Mouse (Mus musculus): ENCODE results near the gene Ppargc1a. TPM values are rescaled to one million over a fixed set of nuclear protein-coding genes. Genes with fewer than 3 reads are reported as not detected.

Ppargc1a gene
- polyA plus RNA-seq, 1 experiment from 2014 or later: 5.4 TPM

- Histone ChIP-seq H3K9ac (ENCODE audit: low read length) (no peak overlapping the region), H3K9me3 (replicated peaks; ENCODE audit: control insufficient read depth, low read length) (no peaks in the 10 kb centered on the region), H3K4me2 (ENCODE audit: low read length) (no peak overlapping the region), H3K4me1 (ENCODE audit: control insufficient read depth, insufficient read depth, low read length) (0 out of 2 replicates have a peak, but pooled peaks cover 2% of the 10 kb centered on the region), H3K27me3 (replicated peaks; ENCODE audit: control insufficient read depth, insufficient read depth, low read length) (no peaks in the 10 kb centered on the region), H3K27ac (ENCODE audit: low read depth, low read length) (no peak overlapping the region), H3K4me3 (ENCODE audit: low read depth, low read length) (no peak overlapping the region), H3K36me3 (ENCODE audit: control insufficient read depth, insufficient read depth, low read length) (no peaks in the 10 kb centered on the region)
- ATAC-seq (no peak), DNase-seq (ENCODE audit: low spot score) (no peak)
- WGBS: 76% methylated on average over 3 of the region's 3 CpGs
These were observed 20.7 kb downstream of the Ppargc1a start for GRCm38 (mm10) chr5:51546817-51547216.

DNA sequence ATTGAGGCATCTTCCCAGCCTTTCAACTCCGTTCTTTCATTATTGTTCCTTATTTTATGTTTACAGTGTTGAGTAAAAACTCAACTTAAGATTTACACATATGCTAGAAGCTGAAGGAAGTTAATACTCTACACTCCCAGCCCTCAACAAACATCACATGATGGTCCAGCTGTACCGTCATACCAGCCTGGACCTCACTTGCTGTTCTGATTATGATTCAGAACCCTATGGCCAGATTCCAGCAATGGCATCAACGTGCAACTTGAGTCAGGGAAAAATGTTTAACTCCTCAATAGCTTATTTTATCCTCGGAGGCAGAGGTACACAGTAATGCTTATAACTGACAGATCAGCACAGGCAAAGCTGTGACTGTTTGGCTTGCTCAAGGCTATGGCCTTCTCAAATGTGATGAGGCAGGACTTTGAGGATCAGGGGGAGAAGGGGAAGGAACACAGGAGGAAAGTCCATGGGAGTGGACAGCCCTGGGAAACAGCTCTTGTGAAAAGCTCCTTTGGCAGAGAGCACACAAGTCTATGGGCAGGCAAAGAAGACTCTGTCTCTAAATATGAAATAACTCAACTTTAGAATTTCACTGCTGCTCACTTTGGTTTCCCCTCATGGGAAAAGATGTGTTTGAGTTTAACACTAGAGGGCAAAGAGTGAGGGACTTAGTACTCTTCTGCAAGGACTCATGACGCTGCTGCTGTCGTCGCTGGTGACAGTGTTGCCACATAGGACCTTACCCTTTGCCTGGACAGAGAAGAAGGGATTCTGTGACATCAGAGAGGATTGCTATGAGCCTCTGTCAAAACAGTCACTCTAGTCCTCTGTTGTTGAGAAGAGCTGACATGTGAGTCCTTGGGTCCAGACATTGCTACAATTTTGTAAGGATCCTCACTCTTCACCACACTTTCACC is 22.1 kb downstream of the Ppargc1a start:
- Histone ChIP-seq H3K9ac (ENCODE audit: low read length) (no peak overlapping the region), H3K9me3 (replicated peaks; ENCODE audit: control insufficient read depth, low read length) (no peaks in the 10 kb centered on the region), H3K4me1 (ENCODE audit: control insufficient read depth, insufficient read depth, low read length) (0 out of 2 replicates have a peak, but pooled peaks cover 2% of the 10 kb centered on the region), H3K4me3 (ENCODE audit: low read depth, low read length) (no peak overlapping the region), H3K27me3 (replicated peaks; ENCODE audit: control insufficient read depth, insufficient read depth, low read length) (no peaks in the 10 kb centered on the region), H3K27ac (ENCODE audit: low read depth, low read length) (no peak overlapping the region), H3K4me2 (ENCODE audit: low read length) (no peak overlapping the region), H3K36me3 (ENCODE audit: control insufficient read depth, insufficient read depth, low read length) (no peaks in the 10 kb centered on the region)
- WGBS: 90% methylated on average over 7 of the region's 7 CpGs
- DNase-seq (ENCODE audit: low spot score): no peak
- no peak for ATAC-seq

GRCm38 (mm10) chr5:51544141-51544735 is 23.3 kb downstream of the Ppargc1a start:
- DNase-seq (ENCODE audit: low spot score): no peak
- no peaks in the 10 kb centered on the region for H3K36me3 ChIP-seq (ENCODE audit: control insufficient read depth, insufficient read depth, low read length)
- no peaks in the 10 kb centered on the region for H3K27me3 ChIP-seq (replicated peaks; ENCODE audit: control insufficient read depth, insufficient read depth, low read length)
- H3K9me3 ChIP-seq (replicated peaks; ENCODE audit: control insufficient read depth, low read length): no peaks in the 10 kb centered on the region
- 29% methylated on average over 8 of the region's 8 CpGs for WGBS
- H3K9ac ChIP-seq (ENCODE audit: low read length): no peak overlapping the region
- H3K4me1 ChIP-seq (ENCODE audit: control insufficient read depth, insufficient read depth, low read length): 0 out of 2 replicates have a peak, but pooled peaks cover 2% of the 10 kb centered on the region
- no peak overlapping the region for H3K4me3 ChIP-seq (ENCODE audit: low read depth, low read length)
- H3K4me2 ChIP-seq (ENCODE audit: low read length): no peak overlapping the region
- no peak for ATAC-seq
- H3K27ac ChIP-seq (ENCODE audit: low read depth, low read length): no peak overlapping the region

DNA sequence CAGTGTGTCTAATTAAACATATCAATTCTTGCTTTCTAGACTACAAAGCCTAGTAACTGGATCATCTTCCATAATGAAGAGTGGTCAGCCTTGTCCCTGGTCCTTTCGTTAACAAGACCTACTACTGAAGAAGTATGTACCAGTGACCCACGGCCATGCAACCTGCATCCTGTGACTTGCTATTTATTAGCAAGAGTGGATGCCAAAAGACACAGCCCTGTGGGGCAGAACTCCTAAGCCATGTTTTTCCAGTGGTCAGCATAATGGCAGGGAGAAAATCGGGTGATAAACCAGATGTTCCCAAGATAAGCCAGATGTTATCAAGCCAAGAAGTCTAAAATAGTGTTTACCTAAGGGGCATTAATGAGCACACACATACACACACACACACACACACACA is 26.0 kb downstream of the Ppargc1a start:
- Histone ChIP-seq H3K4me2 (ENCODE audit: low read length) (no peak overlapping the region), H3K36me3 (ENCODE audit: control insufficient read depth, insufficient read depth, low read length) (no peaks in the 10 kb centered on the region), H3K4me1 (ENCODE audit: control insufficient read depth, insufficient read depth, low read length) (peaks cover 2% of the 10 kb centered on the region; the same call in 1 of the 2 replicates), H3K4me3 (ENCODE audit: low read depth, low read length) (no peak overlapping the region), H3K27ac (ENCODE audit: low read depth, low read length) (no peak overlapping the region), H3K9ac (ENCODE audit: low read length) (no peak overlapping the region), H3K9me3 (replicated peaks; ENCODE audit: control insufficient read depth, low read length) (no peaks in the 10 kb centered on the region), H3K27me3 (replicated peaks; ENCODE audit: control insufficient read depth, insufficient read depth, low read length) (no peaks in the 10 kb centered on the region)
- ATAC-seq (no peak), DNase-seq (ENCODE audit: low spot score) (no peak)
- WGBS: 91% methylated on average over 3 of the region's 3 CpGs

DNA sequence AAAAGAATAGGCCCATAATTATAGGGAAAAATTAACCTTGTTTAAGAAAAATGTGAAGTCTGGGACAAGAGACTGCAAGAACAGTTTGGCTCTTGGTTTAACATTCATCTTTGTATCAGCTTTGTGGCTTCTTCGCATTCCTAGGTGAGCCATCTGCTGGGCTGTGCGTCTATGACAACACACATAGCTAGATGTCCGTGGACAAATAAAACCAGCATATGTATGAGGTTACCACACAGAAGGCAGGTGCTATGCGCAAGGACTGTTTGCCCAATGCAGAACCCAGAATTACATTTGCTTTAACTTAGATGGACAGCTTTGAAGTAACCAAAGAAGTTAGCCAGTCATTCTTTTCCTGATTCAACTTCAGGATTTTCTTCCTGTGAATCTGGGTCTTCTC is 26.7 kb downstream of the Ppargc1a start:
- Histone ChIP-seq H3K9ac (ENCODE audit: low read length) (no peak overlapping the region), H3K4me1 (ENCODE audit: control insufficient read depth, insufficient read depth, low read length) (peaks cover 2% of the 10 kb centered on the region; the same call in 1 of the 2 replicates), H3K36me3 (ENCODE audit: control insufficient read depth, insufficient read depth, low read length) (no peaks in the 10 kb centered on the region), H3K9me3 (replicated peaks; ENCODE audit: control insufficient read depth, low read length) (no peaks in the 10 kb centered on the region), H3K27me3 (replicated peaks; ENCODE audit: control insufficient read depth, insufficient read depth, low read length) (no peaks in the 10 kb centered on the region), H3K27ac (ENCODE audit: low read depth, low read length) (no peak overlapping the region), H3K4me3 (ENCODE audit: low read depth, low read length) (no peak overlapping the region), H3K4me2 (ENCODE audit: low read length) (no peak overlapping the region)
- DNase-seq (ENCODE audit: low spot score) (no peak), ATAC-seq (no peak)
- WGBS: 84% methylated on average over 4 of the region's 4 CpGs

DNA sequence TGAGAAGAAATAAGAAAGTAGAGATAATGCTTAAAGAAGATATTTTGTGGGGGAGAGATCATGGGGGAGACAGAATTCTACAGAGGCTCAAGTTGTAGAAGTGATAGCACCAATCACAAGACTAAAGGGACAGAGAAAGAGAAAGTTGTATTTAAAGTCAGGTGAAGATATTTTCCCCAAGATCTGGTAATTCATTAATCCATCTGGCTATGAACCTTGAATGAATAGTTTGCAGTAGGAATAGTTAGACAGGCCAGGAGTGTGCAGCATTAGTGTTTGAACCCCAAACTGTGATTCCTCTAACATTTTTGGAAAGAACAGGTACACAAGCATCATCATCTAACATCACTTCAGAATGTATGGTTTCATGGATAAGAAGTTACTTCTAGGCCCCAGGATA is 28.0 kb downstream of the Ppargc1a start:
- Histone ChIP-seq H3K4me3 (ENCODE audit: low read depth, low read length) (no peak overlapping the region), H3K4me1 (ENCODE audit: control insufficient read depth, insufficient read depth, low read length) (peaks cover 2% of the 10 kb centered on the region; the same call in 1 of the 2 replicates), H3K27me3 (replicated peaks; ENCODE audit: control insufficient read depth, insufficient read depth, low read length) (no peaks in the 10 kb centered on the region), H3K36me3 (ENCODE audit: control insufficient read depth, insufficient read depth, low read length) (no peaks in the 10 kb centered on the region), H3K27ac (ENCODE audit: low read depth, low read length) (no peak overlapping the region), H3K9me3 (replicated peaks; ENCODE audit: control insufficient read depth, low read length) (no peaks in the 10 kb centered on the region), H3K4me2 (ENCODE audit: low read length) (no peak overlapping the region), H3K9ac (ENCODE audit: low read length) (no peak overlapping the region)
- no peak for DNase-seq (ENCODE audit: low spot score)
- ATAC-seq: no peak

DNA sequence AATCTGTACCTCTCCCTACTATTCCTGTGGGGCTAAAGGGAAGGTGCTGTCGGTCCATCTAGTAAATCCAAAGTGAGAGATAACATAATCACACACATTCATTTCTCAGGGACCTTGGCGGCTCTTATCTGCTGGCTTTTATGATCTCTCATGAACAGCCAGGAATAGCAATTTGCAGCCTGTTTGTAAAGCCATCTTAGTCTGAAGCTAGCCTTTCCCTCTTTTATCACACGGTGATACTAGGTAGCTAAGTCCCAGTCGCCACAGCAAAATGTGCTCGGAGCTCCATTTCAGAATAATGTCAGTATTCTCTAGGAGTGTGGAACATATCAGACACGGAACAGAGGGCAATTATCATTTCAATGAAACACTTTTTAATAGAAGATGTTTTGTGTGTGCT is 29.2 kb downstream of the Ppargc1a start:
- 61% methylated on average over 6 of the region's 6 CpGs for WGBS
- Histone ChIP-seq H3K4me3 (ENCODE audit: low read depth, low read length) (no peak overlapping the region), H3K4me2 (ENCODE audit: low read length) (no peak overlapping the region), H3K4me1 (ENCODE audit: control insufficient read depth, insufficient read depth, low read length) (peaks cover 2% of the 10 kb centered on the region; the same call in 1 of the 2 replicates), H3K9me3 (replicated peaks; ENCODE audit: control insufficient read depth, low read length) (no peaks in the 10 kb centered on the region), H3K27ac (ENCODE audit: low read depth, low read length) (no peak overlapping the region), H3K27me3 (replicated peaks; ENCODE audit: control insufficient read depth, insufficient read depth, low read length) (no peaks in the 10 kb centered on the region), H3K9ac (ENCODE audit: low read length) (no peak overlapping the region), H3K36me3 (ENCODE audit: control insufficient read depth, insufficient read depth, low read length) (no peaks in the 10 kb centered on the region)
- ATAC-seq (no peak), DNase-seq (ENCODE audit: low spot score) (no peak)

DNA sequence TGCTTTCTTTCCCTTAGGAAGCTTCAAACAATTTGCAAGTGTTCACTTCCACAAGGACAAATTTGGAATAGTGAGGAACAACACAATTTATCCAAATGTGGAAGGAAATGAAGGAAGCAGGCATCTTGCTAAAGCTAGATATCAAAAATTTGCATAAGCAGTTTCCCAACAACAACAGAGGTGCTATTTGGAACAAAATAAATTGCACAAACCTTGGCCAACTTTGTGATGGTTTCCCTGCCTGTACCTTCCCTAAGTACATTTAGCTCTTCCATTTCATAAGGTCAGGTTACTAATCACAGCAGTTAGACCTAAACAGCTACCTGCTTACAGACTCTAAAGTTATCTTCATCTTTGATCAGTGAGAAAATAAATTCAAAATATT is 29.9 kb downstream of the Ppargc1a start:
- no peak overlapping the region for H3K9ac ChIP-seq (ENCODE audit: low read length)
- no peak overlapping the region for H3K4me3 ChIP-seq (ENCODE audit: low read depth, low read length)
- H3K36me3 ChIP-seq (ENCODE audit: control insufficient read depth, insufficient read depth, low read length): no peaks in the 10 kb centered on the region
- DNase-seq (ENCODE audit: low spot score) (no peak), ATAC-seq (no peak)
- peaks cover 2% of the 10 kb centered on the region; the same call in 1 of the 2 replicates for H3K4me1 ChIP-seq (ENCODE audit: control insufficient read depth, insufficient read depth, low read length)
- no peak overlapping the region for H3K27ac ChIP-seq (ENCODE audit: low read depth, low read length)
- H3K4me2 ChIP-seq (ENCODE audit: low read length): no peak overlapping the region
- no peaks in the 10 kb centered on the region for H3K27me3 ChIP-seq (replicated peaks; ENCODE audit: control insufficient read depth, insufficient read depth, low read length)
- no peaks in the 10 kb centered on the region for H3K9me3 ChIP-seq (replicated peaks; ENCODE audit: control insufficient read depth, low read length)
